Mouse (Mus musculus) bone marrow macrophage, adult 2 months (primary cell): ENCODE measurements around the gene Dpagt1. TPM values are rescaled to one million over a fixed set of nuclear protein-coding genes. Genes with fewer than 3 reads are reported as not detected.
A peak's percentile ranks its signal among the peaks of the same experiment; 100 is the strongest.
"Not testable (repeated sequence)": the region's sequence is repeated elsewhere in the genome, so short reads cannot be mapped to it uniquely, and the experiment has no call there.

Experiments
- H3K27ac ChIP-seq: 2 replicates; pipeline ENCODE4 v1.5.1; 2012; ENCODE audit warnings: low read depth, low read length; ENCODE audit not compliant: insufficient read depth
- H3K4me1 ChIP-seq: 2 replicates; pipeline ENCODE4 v1.6.1; 2012; ENCODE audit warnings: low read length; ENCODE audit not compliant: control insufficient read depth, insufficient read depth
- H3K4me3 ChIP-seq: 2 replicates; pipeline ENCODE4 v1.5.1; 2012; ENCODE audit warnings: mild to moderate bottlenecking, low read length, moderate library complexity; ENCODE audit not compliant: insufficient read depth
- CTCF ChIP-seq: IDR thresholded peaks from 2 replicates; pipeline ENCODE4 v1.5.1; 2012; ENCODE audit warnings: low read depth, mild to moderate bottlenecking, low read length, moderate library complexity
- POLR2A ChIP-seq: IDR thresholded peaks from 2 replicates; pipeline ENCODE4 v1.6.1; 2012; ENCODE audit warnings: mild to moderate bottlenecking, low read depth, low read length, borderline replicate concordance
- polyA plus RNA-seq: library from polyadenylated mRNA; stranded (reverse); fragments of >200 nt; gene quantifications from 2 replicates; pipeline ENCODE4 v1.2.4, GENCODE M21; 2012; ENCODE audit not compliant: missing spikeins, insufficient read depth, insufficient read length

Gene Dpagt1
- polyA plus RNA-seq, 1 experiment = 49.6 TPM

GRCm38 (mm10) chr9:44347621-44348020 lies 21.8 kb downstream of the Dpagt1 start:
- Histone ChIP-seq H3K4me1 (peaks cover 6% of the 10 kb centered on the region), H3K27ac (no peak overlapping the region), H3K4me3 (no peak overlapping the region)
- no peak for TF ChIP-seq CTCF
- TF ChIP-seq POLR2A = no peak

GRCm38 (mm10) chr9:44348546-44348945 lies 22.7 kb downstream of the Dpagt1 start:
- H3K4me1 ChIP-seq = no peaks in the 10 kb centered on the region
- no peak for TF ChIP-seq POLR2A
- no peak for TF ChIP-seq CTCF
- no peak overlapping the region for H3K27ac ChIP-seq
- no peak overlapping the region for H3K4me3 ChIP-seq

DNA sequence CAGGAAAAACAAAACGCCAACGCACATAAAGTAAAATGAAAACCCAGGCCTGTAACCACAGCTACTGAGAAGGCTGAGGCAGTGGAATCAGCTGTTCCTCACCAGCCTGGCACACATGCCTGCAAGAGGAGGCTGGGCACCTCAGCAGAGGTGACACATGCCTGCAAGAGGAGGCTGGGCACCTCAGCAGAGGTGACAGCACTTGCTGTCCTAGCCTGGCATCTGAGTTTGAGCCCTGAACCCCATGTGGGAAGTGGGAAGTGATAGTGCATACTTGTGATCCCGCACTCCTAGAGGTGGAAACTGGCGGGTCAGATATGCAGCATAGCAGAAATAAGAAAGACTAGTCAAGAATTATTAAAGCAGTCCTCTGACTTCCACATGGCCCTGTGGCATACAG lies 25.6 kb downstream of the Dpagt1 start:
- TF ChIP-seq POLR2A = no peak
- TF ChIP-seq CTCF = no peak
- Histone ChIP-seq H3K4me1 (no peaks in the 10 kb centered on the region), H3K4me3 (no peak overlapping the region), H3K27ac (no peak overlapping the region)

DNA sequence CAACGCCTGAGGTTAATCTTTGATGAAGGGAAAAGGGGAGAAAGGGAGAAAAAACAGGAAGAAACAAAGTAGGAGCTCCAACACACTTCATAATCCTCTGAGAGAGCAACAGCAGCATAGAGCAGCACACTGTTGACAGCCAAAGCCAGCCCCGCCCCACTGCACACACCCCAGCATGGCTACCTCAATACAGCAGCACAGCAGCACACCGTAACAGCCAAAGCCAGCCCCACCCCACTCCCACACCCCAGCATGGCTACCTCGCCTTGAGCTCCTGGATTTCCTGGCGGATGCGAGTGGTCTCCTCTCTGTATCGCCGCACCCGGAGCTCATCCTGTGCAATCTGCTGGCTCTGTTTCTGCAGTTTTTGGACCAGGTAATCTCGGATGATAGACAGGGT lies 26.5 kb downstream of the Dpagt1 start:
- no peaks in the 10 kb centered on the region for H3K4me1 ChIP-seq
- H3K4me3 ChIP-seq = no peak overlapping the region
- TF ChIP-seq POLR2A (no peak), CTCF (no peak)
- H3K27ac ChIP-seq = no peak overlapping the region

DNA sequence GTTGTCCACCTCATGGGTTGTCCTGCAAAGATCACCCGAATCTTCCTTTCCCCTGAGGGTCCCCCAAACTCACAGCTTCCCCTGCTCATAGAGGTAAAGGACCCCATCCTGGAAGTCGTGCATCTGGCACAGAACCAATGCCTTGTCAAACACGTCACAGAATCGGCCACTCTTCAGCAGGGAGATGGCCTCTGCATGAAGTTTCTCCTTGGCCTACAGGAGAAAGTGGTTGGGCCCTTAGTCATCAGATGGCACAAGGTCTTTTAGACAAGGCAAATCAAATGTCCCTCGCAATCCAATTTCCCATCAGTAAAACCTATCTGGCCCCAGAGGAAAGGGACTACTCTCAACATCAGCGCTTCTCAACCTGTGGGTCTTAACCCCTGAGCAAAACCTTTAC lies 27.3 kb downstream of the Dpagt1 start:
- H3K4me1 ChIP-seq = no peaks in the 10 kb centered on the region
- H3K4me3 ChIP-seq = no peak overlapping the region
- TF ChIP-seq CTCF = no peak
- no peak overlapping the region for H3K27ac ChIP-seq

- H3K4me1 ChIP-seq = no peaks in the 10 kb centered on the region
- no peak overlapping the region for H3K27ac ChIP-seq
- TF ChIP-seq CTCF (no peak), POLR2A (no peak)
- no peak overlapping the region for H3K4me3 ChIP-seq
Measured at GRCm38 (mm10) chr9:44357207-44357606, 31.4 kb downstream of the Dpagt1 start.

DNA sequence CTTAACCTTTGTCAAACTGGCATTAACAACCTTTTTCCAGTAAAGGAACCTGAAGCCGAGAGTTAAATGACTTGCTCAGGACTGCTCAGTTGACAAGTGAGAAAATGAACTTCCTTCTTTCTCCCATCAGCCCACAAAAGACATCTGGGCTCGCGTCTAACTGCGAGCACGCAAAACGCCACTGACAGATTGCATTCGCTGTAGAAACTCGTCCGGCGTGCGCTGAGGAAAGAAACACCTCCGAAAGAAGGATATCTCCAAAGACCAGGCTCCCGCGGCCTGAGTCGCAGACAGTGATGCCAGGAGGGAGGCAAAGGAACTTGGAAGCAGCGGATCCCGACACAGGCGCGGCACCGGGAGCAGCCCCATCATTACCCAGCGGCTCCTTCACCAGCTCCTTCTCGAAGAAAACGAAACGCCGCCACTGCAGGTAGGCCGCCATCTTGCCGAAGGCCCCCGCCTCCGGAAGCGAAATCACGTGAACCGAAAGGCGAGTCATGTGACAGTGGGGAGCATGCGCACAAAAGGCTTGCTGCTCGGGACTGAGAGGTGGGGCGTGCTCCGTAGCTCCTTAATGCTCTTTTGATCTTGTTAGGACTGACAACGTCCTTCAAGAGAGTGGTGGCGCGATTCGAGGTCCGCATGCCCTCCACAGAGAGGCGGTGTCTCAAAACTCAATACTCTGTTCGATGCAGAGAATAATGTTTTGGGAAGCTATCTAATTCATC lies 35.5 kb downstream of the Dpagt1 start, which contains the start of gene Vps11:
Gene Vps11 (minus strand): TSS at position 481 of the 728 bp plus-strand sequence.
- Histone ChIP-seq H3K4me1 (no peaks in the 10 kb centered on the region), H3K4me3 (peak within 1 kb of the TSS; percentile 88), H3K27ac (peak within 1 kb of the TSS; percentile 94)
- TF ChIP-seq CTCF (no peak), POLR2A (0 out of 2 replicates have a peak, but pooled peaks have one; percentile 40)

DNA sequence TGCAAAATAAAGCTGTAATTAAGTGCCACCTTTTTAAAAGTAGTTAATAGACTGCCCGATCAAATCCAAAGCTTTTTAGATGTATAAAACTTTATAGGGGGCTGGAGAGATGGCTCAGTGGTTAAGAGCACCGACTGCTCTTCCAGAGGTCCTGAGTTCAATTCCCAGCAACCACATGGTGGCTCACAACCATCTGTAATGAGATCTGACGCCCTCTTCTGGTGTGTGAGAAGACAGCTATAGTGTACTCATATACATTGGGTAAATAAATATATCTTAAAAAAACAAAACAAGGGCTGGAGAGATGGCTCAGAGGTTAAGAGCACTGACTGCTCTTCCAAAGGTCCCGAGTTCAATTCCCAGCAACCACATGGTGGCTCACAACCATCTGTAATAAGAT lies 36.1 kb downstream of the Dpagt1 start:
- Histone ChIP-seq H3K4me3 (peak overlapping the region; percentile 88; the same call in 1 of the 2 replicates), H3K27ac (peak overlapping the region; percentile 55)
- not testable (repeated sequence) for H3K4me1 ChIP-seq

DNA sequence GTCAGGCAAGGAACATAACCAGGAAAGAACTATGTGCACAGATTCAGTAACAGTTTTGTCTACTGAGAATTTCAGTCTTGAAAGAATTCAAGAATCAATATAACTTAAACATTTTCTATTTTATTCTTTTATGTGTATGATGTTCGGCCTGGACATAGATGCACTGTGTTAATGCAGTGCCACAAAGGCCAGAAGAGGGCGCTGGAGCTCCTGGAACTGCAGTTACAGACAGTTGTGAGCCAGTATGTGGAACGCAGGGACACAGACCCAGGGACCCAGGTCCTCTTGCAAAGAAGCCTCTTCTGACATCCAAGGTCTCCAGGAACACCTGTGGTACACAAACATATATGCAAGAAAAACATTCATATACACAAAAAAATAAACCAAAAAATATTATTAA lies 38.7 kb downstream of the Dpagt1 start:
- Histone ChIP-seq H3K4me3 (no peak overlapping the region), H3K4me1 (no peaks in the 10 kb centered on the region), H3K27ac (no peak overlapping the region)
- TF ChIP-seq CTCF (peak; percentile 32; the same call in 1 of the 2 replicates), POLR2A (no peak)

- H3K4me1 ChIP-seq = peaks cover 11% of the 10 kb centered on the region
- TF ChIP-seq CTCF (no peak), POLR2A (no peak)
- H3K4me3 ChIP-seq = no peak overlapping the region
- no peak overlapping the region for H3K27ac ChIP-seq
Measured at GRCm38 (mm10) chr9:44373386-44373785, 47.6 kb downstream of the Dpagt1 start.
